Mouse (Mus musculus): ENCODE results near the gene Mucl3. TPM values are rescaled to one million over a fixed set of nuclear protein-coding genes. Genes with fewer than 3 reads are reported as not detected.
A peak's percentile ranks its signal among the peaks of the same experiment; 100 is the strongest.

Mucl3 gene
- polyA plus RNA-seq, 1 experiment from 2014 or later: 1.7 TPM

- 50% methylated on average over 2 of the region's 2 CpGs for WGBS
- Histone ChIP-seq H3K4me2 (ENCODE audit: low read depth, low read length) (no peak within 1 kb of the TSS), H3K9me3 (ENCODE audit: control insufficient read depth, low read length) (no peaks in the 10 kb centered on the region), H3K9ac (ENCODE audit: low read length) (no peak within 1 kb of the TSS), H3K36me3 (ENCODE audit: control insufficient read depth, insufficient read depth, low read length) (no peaks in the 10 kb centered on the region), H3K4me1 (replicated peaks; ENCODE audit: control insufficient read depth, insufficient read depth, low read length) (no peaks in the 10 kb centered on the region), H3K27me3 (ENCODE audit: control insufficient read depth, insufficient read depth, low read depth, low read length) (no peaks in the 10 kb centered on the region), H3K27ac (ENCODE audit: low read length) (no peak within 1 kb of the TSS), H3K4me3 (ENCODE audit: low read length) (no peak within 1 kb of the TSS)
- ATAC-seq (ENCODE audit: low read depth): no peak
Measured at GRCm38 (mm10) chr17:35601249-35601648, 42.2 kb downstream of the Mucl3 start, which contains the start of gene Sfta2. Gene Sfta2 (plus strand): TSS chr17:35601549.

- no peak overlapping the region for H3K4me2 ChIP-seq (ENCODE audit: low read depth, low read length)
- H3K9me3 ChIP-seq (ENCODE audit: control insufficient read depth, low read length): no peaks in the 10 kb centered on the region
- no peak overlapping the region for H3K9ac ChIP-seq (ENCODE audit: low read length)
- H3K27ac ChIP-seq (ENCODE audit: low read length): no peak overlapping the region
- H3K4me1 ChIP-seq (replicated peaks; ENCODE audit: control insufficient read depth, insufficient read depth, low read length): no peaks in the 10 kb centered on the region
- H3K27me3 ChIP-seq (ENCODE audit: control insufficient read depth, insufficient read depth, low read depth, low read length): no peaks in the 10 kb centered on the region
- WGBS: 94% methylated on average over 3 of the region's 3 CpGs
- no peak overlapping the region for H3K4me3 ChIP-seq (ENCODE audit: low read length)
- H3K36me3 ChIP-seq (ENCODE audit: control insufficient read depth, insufficient read depth, low read length): no peaks in the 10 kb centered on the region
- ATAC-seq (ENCODE audit: low read depth): no peak
Measured at GRCm38 (mm10) chr17:35597399-35597798, 46.1 kb downstream of the Mucl3 start.

GRCm38 (mm10) chr17:35594456-35594855, 49.0 kb downstream of the Mucl3 start:
- Histone ChIP-seq H3K4me3 (ENCODE audit: low read length) (no peak overlapping the region), H3K9ac (ENCODE audit: low read length) (no peak overlapping the region), H3K27me3 (ENCODE audit: control insufficient read depth, insufficient read depth, low read depth, low read length) (no peaks in the 10 kb centered on the region), H3K4me1 (replicated peaks; ENCODE audit: control insufficient read depth, insufficient read depth, low read length) (no peaks in the 10 kb centered on the region), H3K4me2 (ENCODE audit: low read depth, low read length) (no peak overlapping the region), H3K9me3 (ENCODE audit: control insufficient read depth, low read length) (no peaks in the 10 kb centered on the region), H3K36me3 (ENCODE audit: control insufficient read depth, insufficient read depth, low read length) (no peaks in the 10 kb centered on the region), H3K27ac (ENCODE audit: low read length) (no peak overlapping the region)
- ATAC-seq (ENCODE audit: low read depth): no peak
- 75% methylated on average over 7 of the region's 7 CpGs for WGBS

GRCm38 (mm10) chr17:35593786-35594185, 49.7 kb downstream of the Mucl3 start:
- Histone ChIP-seq H3K27me3 (ENCODE audit: control insufficient read depth, insufficient read depth, low read depth, low read length) (no peaks in the 10 kb centered on the region), H3K4me1 (replicated peaks; ENCODE audit: control insufficient read depth, insufficient read depth, low read length) (no peaks in the 10 kb centered on the region), H3K9me3 (ENCODE audit: control insufficient read depth, low read length) (no peaks in the 10 kb centered on the region), H3K9ac (ENCODE audit: low read length) (no peak overlapping the region), H3K27ac (ENCODE audit: low read length) (no peak overlapping the region), H3K4me3 (ENCODE audit: low read length) (no peak overlapping the region), H3K4me2 (ENCODE audit: low read depth, low read length) (no peak overlapping the region), H3K36me3 (ENCODE audit: control insufficient read depth, insufficient read depth, low read length) (no peaks in the 10 kb centered on the region)
- no peak for ATAC-seq (ENCODE audit: low read depth)
- WGBS: 31% methylated on average over 4 of the region's 4 CpGs

GRCm38 (mm10) chr17:35592131-35592530, 51.4 kb downstream of the Mucl3 start:
- no peaks in the 10 kb centered on the region for H3K4me1 ChIP-seq (replicated peaks; ENCODE audit: control insufficient read depth, insufficient read depth, low read length)
- H3K27me3 ChIP-seq (ENCODE audit: control insufficient read depth, insufficient read depth, low read depth, low read length): no peaks in the 10 kb centered on the region
- H3K4me3 ChIP-seq (ENCODE audit: low read length): no peak overlapping the region
- H3K9ac ChIP-seq (ENCODE audit: low read length): no peak overlapping the region
- H3K27ac ChIP-seq (ENCODE audit: low read length): no peak overlapping the region
- H3K4me2 ChIP-seq (ENCODE audit: low read depth, low read length): no peak overlapping the region
- 59% methylated on average over 9 of the region's 9 CpGs for WGBS
- H3K36me3 ChIP-seq (ENCODE audit: control insufficient read depth, insufficient read depth, low read length): no peaks in the 10 kb centered on the region
- ATAC-seq (ENCODE audit: low read depth): no peak
- no peaks in the 10 kb centered on the region for H3K9me3 ChIP-seq (ENCODE audit: control insufficient read depth, low read length)

GRCm38 (mm10) chr17:35591731-35592130, 51.8 kb downstream of the Mucl3 start:
- WGBS: 65% methylated on average over 15 of the region's 15 CpGs
- Histone ChIP-seq H3K27ac (ENCODE audit: low read length) (no peak overlapping the region), H3K27me3 (ENCODE audit: control insufficient read depth, insufficient read depth, low read depth, low read length) (no peaks in the 10 kb centered on the region), H3K36me3 (ENCODE audit: control insufficient read depth, insufficient read depth, low read length) (no peaks in the 10 kb centered on the region), H3K4me1 (replicated peaks; ENCODE audit: control insufficient read depth, insufficient read depth, low read length) (no peaks in the 10 kb centered on the region), H3K4me2 (ENCODE audit: low read depth, low read length) (no peak overlapping the region), H3K9me3 (ENCODE audit: control insufficient read depth, low read length) (no peaks in the 10 kb centered on the region), H3K4me3 (ENCODE audit: low read length) (no peak overlapping the region), H3K9ac (ENCODE audit: low read length) (no peak overlapping the region)
- ATAC-seq (ENCODE audit: low read depth): no peak

GRCm38 (mm10) chr17:35591219-35591578, 52.3 kb downstream of the Mucl3 start:
- no peak for ATAC-seq (ENCODE audit: low read depth)
- H3K4me1 ChIP-seq (replicated peaks; ENCODE audit: control insufficient read depth, insufficient read depth, low read length): no peaks in the 10 kb centered on the region
- no peak overlapping the region for H3K9ac ChIP-seq (ENCODE audit: low read length)
- H3K27me3 ChIP-seq (ENCODE audit: control insufficient read depth, insufficient read depth, low read depth, low read length): no peaks in the 10 kb centered on the region
- no peak overlapping the region for H3K27ac ChIP-seq (ENCODE audit: low read length)
- no peak overlapping the region for H3K4me3 ChIP-seq (ENCODE audit: low read length)
- H3K36me3 ChIP-seq (ENCODE audit: control insufficient read depth, insufficient read depth, low read length): no peaks in the 10 kb centered on the region
- H3K4me2 ChIP-seq (ENCODE audit: low read depth, low read length): no peak overlapping the region
- 90% methylated on average over 7 of the region's 7 CpGs for WGBS
- no peaks in the 10 kb centered on the region for H3K9me3 ChIP-seq (ENCODE audit: control insufficient read depth, low read length)

- Histone ChIP-seq H3K9ac (ENCODE audit: low read length) (no peak overlapping the region), H3K27ac (ENCODE audit: low read length) (no peak overlapping the region), H3K27me3 (ENCODE audit: control insufficient read depth, insufficient read depth, low read depth, low read length) (no peaks in the 10 kb centered on the region), H3K4me1 (replicated peaks; ENCODE audit: control insufficient read depth, insufficient read depth, low read length) (no peaks in the 10 kb centered on the region), H3K4me3 (ENCODE audit: low read length) (no peak overlapping the region), H3K9me3 (ENCODE audit: control insufficient read depth, low read length) (no peaks in the 10 kb centered on the region), H3K4me2 (ENCODE audit: low read depth, low read length) (no peak overlapping the region), H3K36me3 (ENCODE audit: control insufficient read depth, insufficient read depth, low read length) (no peaks in the 10 kb centered on the region)
- ATAC-seq (ENCODE audit: low read depth): peak; percentile 54
- 38% methylated on average over 21 of the region's 21 CpGs for WGBS
Measured at GRCm38 (mm10) chr17:35590410-35591218, 52.9 kb downstream of the Mucl3 start.

GRCm38 (mm10) chr17:35588387-35588786, 55.1 kb downstream of the Mucl3 start:
- no peak overlapping the region for H3K4me2 ChIP-seq (ENCODE audit: low read depth, low read length)
- 30% methylated on average over 4 of the region's 4 CpGs for WGBS
- no peaks in the 10 kb centered on the region for H3K4me1 ChIP-seq (replicated peaks; ENCODE audit: control insufficient read depth, insufficient read depth, low read length)
- ATAC-seq (ENCODE audit: low read depth): no peak
- H3K9me3 ChIP-seq (ENCODE audit: control insufficient read depth, low read length): no peaks in the 10 kb centered on the region
- H3K27ac ChIP-seq (ENCODE audit: low read length): no peak overlapping the region
- no peak overlapping the region for H3K4me3 ChIP-seq (ENCODE audit: low read length)
- H3K27me3 ChIP-seq (ENCODE audit: control insufficient read depth, insufficient read depth, low read depth, low read length): no peaks in the 10 kb centered on the region
- no peak overlapping the region for H3K9ac ChIP-seq (ENCODE audit: low read length)
- no peaks in the 10 kb centered on the region for H3K36me3 ChIP-seq (ENCODE audit: control insufficient read depth, insufficient read depth, low read length)
